Mouse (Mus musculus) forebrain, embryonic 16.5 days (tissue): ENCODE measurements around the gene Pcsk5. TPM values are rescaled to one million over a fixed set of nuclear protein-coding genes. Genes with fewer than 3 reads are reported as not detected.
"Not testable (repeated sequence)": the region's sequence is repeated elsewhere in the genome, so short reads cannot be mapped to it uniquely, and the experiment has no call there.

Experiments used
- ATAC-seq: fragments of 200-750 bp; cut with Nextera tagmentation; 2 replicates; pipeline ENCODE4 v1.8.0; 2017; ENCODE audit warnings: mild to moderate bottlenecking, moderate library complexity
- H3K27ac ChIP-seq: fragments of 300-500 bp; sonication (generic); 2 replicates; pipeline ENCODE4 v1.5.1; 2014; ENCODE audit warnings: low read length, control low read depth
- H3K27me3 ChIP-seq: fragments of 300-500 bp; sonication (generic); replicated peaks from 2 replicates; pipeline ENCODE4 v1.6.1; 2014; ENCODE audit warnings: low read length; ENCODE audit not compliant: control insufficient read depth, insufficient read depth
- H3K36me3 ChIP-seq: fragments of 300-500 bp; sonication (generic); 2 replicates; pipeline ENCODE4 v1.6.1; 2014; ENCODE audit not compliant: control insufficient read depth, insufficient read depth
- H3K4me1 ChIP-seq: fragments of 300-500 bp; sonication (generic); replicated peaks from 2 replicates; pipeline ENCODE4 v1.6.1; 2014; ENCODE audit warnings: low read length; ENCODE audit not compliant: control insufficient read depth, insufficient read depth
- H3K4me2 ChIP-seq: fragments of 300-500 bp; sonication (generic); 2 replicates; pipeline ENCODE4 v1.6.1; 2014; ENCODE audit warnings: mild to moderate bottlenecking, low read length, control low read depth
- H3K4me3 ChIP-seq: fragments of 300-500 bp; sonication (generic); replicated peaks from 2 replicates; pipeline ENCODE4 v1.5.1; 2014; ENCODE audit warnings: mild to moderate bottlenecking, low read length, control low read depth
- H3K9ac ChIP-seq: fragments of 300-500 bp; sonication (generic); replicated peaks from 2 replicates; pipeline ENCODE4 v1.6.1; 2014; ENCODE audit warnings: low read depth, low read length, control low read depth
- H3K9me3 ChIP-seq: fragments of 300-500 bp; sonication (generic); 2 replicates; pipeline ENCODE4 v1.6.1; 2016; ENCODE audit warnings: low read length; ENCODE audit not compliant: control insufficient read depth
- WGBS: fragments of 180-500 bp; shearing (Covaris S2); extraction: QIAGEN DNeasy Blood & Tissue Kit; methylation state at CpG from one replicate; pipeline ENCODE4 v1.1.7; 2014; 5-methylcytosine and 5-hydroxymethylcytosine counted together
- polyA plus RNA-seq: library from polyadenylated mRNA; unstranded; fragments of >200 nt; fragmentation: Nextera tagmentation; extraction: Ambion mirVana; gene quantifications from 2 replicates; pipeline ENCODE4 v1.2.1, GENCODE M21; 2015

Pcsk5 gene
- polyA plus RNA-seq, 1 experiment from 2014 or later, result 7.9 TPM

DNA sequence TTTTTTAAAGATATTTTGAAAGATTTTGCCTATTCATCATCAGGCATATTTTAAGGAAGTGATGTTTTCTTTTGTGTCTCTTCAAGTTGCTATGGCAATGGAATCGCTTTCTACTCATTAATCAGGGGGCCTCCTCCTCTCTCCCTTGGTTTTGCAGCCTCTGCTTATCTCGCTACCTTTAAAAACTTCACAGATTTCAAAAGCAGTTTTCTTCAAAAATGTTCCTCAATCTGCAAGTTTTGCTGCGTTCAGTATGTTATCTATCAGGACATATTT, 347.6 kb downstream of the Pcsk5 start:
- peaks cover 20% of the 10 kb centered on the region for H3K4me1 ChIP-seq
- H3K27me3 ChIP-seq, result no peaks in the 10 kb centered on the region
- peak; percentile 35; the same call in 1 of the 2 replicates for ATAC-seq
- no peak overlapping the region for H3K9ac ChIP-seq
- WGBS, result 34% methylated on average over 3 of the region's 3 CpGs
- no peak overlapping the region for H3K4me3 ChIP-seq
- H3K27ac ChIP-seq, result no peak overlapping the region
- no peak overlapping the region for H3K4me2 ChIP-seq
- no peaks in the 10 kb centered on the region for H3K9me3 ChIP-seq
- H3K36me3 ChIP-seq, result no peaks in the 10 kb centered on the region

DNA sequence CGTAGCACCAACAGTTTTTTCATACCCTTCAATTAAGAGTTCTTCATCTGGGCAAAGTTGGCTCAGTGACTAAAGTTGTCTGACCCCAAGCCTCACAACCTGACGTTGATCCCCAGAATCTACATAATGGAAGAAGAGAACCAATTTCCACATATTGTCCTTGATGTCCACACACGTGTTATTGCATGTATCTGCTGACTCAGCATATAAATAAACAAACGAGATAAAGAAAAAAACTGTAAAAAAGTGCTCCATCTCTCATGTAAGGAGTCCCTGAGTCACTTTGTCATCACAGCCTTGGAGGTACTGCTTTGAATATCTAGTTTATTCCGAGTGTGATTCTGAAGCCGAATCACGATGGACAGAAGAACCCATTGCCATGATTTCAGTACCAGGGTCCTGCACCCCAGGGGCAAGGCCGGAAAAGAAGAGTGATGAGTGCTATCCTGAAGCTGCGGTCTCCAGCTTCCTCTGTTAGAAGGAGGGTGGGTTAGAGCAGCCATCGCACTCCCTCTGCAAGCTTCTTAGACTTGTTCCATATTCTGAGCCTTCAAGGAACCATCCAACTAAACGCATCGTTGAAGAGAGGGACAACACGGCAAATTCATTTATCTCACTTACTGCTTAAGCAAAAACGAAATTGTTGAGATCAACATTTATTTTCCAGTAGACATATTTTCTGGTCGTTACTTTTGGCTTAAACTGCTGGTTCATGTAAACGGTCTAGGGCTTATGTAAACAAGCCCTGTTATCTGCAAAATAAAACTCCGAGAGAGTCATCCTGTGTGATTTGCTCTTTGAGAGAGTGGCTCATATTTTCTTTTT, 348.2 kb downstream of the Pcsk5 start:
- H3K36me3 ChIP-seq, result no peaks in the 10 kb centered on the region
- H3K9me3 ChIP-seq, result no peaks in the 10 kb centered on the region
- H3K27me3 ChIP-seq, result no peaks in the 10 kb centered on the region
- H3K27ac ChIP-seq, result no peak overlapping the region
- no peak overlapping the region for H3K9ac ChIP-seq
- no peak for ATAC-seq
- no peak overlapping the region for H3K4me2 ChIP-seq
- WGBS, result 78% methylated on average over 17 of the region's 17 CpGs
- H3K4me1 ChIP-seq, result peaks cover 20% of the 10 kb centered on the region
- no peak overlapping the region for H3K4me3 ChIP-seq

DNA sequence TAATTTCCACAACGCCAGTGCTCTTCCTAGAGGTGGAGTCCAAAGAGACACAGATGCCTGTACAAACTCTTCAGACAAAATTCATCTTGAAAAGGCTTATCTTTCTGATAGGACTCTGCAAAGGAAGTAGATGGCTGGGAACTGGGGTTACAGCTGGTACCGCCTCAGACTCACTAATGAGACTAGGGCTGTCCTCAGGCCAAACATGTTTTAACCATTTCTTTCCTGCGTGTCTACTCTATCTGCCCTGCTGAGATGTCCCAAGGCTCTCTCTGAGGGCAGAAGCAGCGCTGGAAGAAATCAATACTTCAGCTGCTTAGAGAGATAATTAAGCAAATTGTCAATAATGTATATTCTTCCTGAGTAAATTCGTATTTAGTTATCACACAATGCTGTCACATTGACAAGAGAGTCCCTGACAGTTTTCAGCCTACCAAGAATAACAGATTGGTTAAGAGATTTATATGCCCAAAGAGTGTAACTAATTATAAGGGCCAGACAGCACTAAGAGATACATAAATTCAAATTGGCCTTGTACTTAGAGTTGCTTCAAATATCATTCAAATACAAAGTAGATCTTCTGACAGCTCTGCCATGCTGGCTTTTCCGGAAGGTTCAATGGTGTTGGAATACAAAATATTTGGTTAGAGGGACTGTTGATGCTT, 355.2 kb downstream of the Pcsk5 start:
- Histone ChIP-seq H3K36me3 (no peaks in the 10 kb centered on the region), H3K27ac (no peak overlapping the region), H3K4me3 (no peak overlapping the region), H3K9ac (no peak overlapping the region), H3K4me1 (0 out of 2 replicates have a peak, but pooled peaks cover 3% of the 10 kb centered on the region), H3K27me3 (no peaks in the 10 kb centered on the region), H3K4me2 (no peak overlapping the region), H3K9me3 (no peaks in the 10 kb centered on the region)
- WGBS, result 57% methylated on average over 6 of the region's 6 CpGs
- peak; percentile 36; the same call in 1 of the 2 replicates for ATAC-seq

DNA sequence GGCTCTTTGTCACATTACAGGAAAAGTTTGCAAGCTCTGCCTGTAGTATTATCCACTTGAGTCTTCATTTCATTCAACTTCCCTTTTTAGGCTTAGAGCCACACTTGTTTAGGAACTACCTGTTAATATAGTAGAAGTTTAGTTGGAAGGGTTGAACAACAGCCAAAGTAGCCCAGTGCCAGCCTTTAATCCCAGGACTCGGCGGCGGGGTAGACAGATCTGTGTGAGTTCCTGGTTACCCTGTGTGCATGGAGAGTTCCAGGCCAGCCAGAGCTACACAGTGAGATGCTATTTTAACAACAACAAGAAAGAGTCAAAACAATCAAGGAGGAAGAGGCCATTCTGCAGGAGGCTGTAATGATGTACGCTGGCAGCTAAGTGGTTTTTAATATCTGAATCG, 358.0 kb downstream of the Pcsk5 start:
- Histone ChIP-seq H3K4me3 (no peak overlapping the region), H3K36me3 (no peaks in the 10 kb centered on the region), H3K27ac (no peak overlapping the region), H3K9ac (no peak overlapping the region), H3K9me3 (no peaks in the 10 kb centered on the region), H3K4me2 (no peak overlapping the region), H3K4me1 (0 out of 2 replicates have a peak, but pooled peaks cover 3% of the 10 kb centered on the region), H3K27me3 (no peaks in the 10 kb centered on the region)
- 88% methylated on average over 5 of the region's 5 CpGs for WGBS
- ATAC-seq, result no peak

DNA sequence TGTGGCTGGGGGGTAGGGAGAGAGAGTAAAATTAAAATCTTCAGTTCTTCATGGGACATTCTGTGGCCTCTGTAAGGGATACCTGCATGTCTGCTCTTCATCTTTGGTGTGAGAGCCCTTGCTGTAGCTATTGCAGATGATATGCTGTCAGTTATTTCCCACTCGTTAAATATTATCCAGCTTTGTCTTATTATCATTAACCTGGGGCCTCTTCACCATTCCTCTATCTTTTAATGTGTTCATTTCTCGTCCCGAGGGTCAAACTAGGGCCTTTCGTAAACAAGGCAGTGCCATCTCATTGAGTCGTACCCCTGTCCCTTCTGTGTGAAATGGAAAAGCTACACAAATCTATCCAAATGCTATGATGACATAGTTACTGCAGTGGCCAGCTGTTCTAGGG, 361.4 kb downstream of the Pcsk5 start:
- Histone ChIP-seq H3K27ac (no peak overlapping the region), H3K4me3 (no peak overlapping the region), H3K27me3 (no peaks in the 10 kb centered on the region), H3K9me3 (no peaks in the 10 kb centered on the region), H3K9ac (no peak overlapping the region), H3K4me2 (no peak overlapping the region), H3K36me3 (no peaks in the 10 kb centered on the region), H3K4me1 (no peaks in the 10 kb centered on the region)
- no peak for ATAC-seq
- 89% methylated on average over 5 of the region's 5 CpGs for WGBS

DNA sequence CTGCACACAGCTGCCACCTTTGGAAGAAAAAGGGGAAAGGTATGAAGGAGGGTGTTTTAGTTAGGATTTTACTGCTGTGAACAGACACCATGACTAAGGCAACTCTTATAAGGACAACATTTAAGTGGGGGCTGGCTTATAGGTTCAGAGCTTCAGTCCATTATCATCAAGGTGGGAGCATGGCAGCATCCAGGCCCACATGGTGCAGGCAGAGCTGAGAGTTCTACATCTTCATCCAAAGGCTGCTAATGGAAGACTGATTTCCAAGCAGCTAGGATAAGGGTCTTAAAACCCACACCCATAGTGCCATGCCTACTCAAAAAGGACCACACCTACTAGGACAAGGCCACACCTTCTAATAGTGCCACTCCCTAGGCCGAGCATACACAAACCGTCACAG, 364.3 kb downstream of the Pcsk5 start:
- not testable (repeated sequence) for H3K36me3 ChIP-seq, ATAC-seq, H3K4me2 ChIP-seq, H3K9me3 ChIP-seq, H3K4me3 ChIP-seq, H3K4me1 ChIP-seq, H3K9ac ChIP-seq, H3K27ac ChIP-seq, H3K27me3 ChIP-seq
- 94% methylated on average over 2 of the region's 2 CpGs for WGBS

DNA sequence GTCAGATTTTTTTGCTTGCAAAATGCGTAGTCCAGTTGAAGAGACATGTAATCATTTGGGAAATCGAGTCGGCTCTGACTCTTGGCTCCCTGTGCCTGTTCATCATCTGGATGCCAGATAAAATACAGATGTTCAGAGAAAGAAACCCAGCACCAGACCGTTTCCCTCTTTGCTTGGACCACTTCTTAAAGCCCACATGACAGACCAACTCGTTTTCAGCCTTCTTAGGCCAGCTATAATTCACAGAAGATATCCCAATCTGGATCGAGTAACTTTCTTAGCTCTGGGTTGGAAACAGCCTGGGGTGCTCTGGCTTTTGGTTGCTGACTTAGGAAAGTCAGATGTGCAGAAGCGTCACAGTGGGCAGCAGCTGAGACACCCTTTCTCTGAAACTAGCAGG, 365.6 kb downstream of the Pcsk5 start:
- Histone ChIP-seq H3K9me3 (no peaks in the 10 kb centered on the region), H3K4me2 (no peak overlapping the region), H3K9ac (no peak overlapping the region), H3K27ac (no peak overlapping the region), H3K27me3 (no peaks in the 10 kb centered on the region), H3K4me3 (no peak overlapping the region), H3K4me1 (no peaks in the 10 kb centered on the region), H3K36me3 (no peaks in the 10 kb centered on the region)
- 79% methylated on average over 7 of the region's 7 CpGs for WGBS
- no peak for ATAC-seq

DNA sequence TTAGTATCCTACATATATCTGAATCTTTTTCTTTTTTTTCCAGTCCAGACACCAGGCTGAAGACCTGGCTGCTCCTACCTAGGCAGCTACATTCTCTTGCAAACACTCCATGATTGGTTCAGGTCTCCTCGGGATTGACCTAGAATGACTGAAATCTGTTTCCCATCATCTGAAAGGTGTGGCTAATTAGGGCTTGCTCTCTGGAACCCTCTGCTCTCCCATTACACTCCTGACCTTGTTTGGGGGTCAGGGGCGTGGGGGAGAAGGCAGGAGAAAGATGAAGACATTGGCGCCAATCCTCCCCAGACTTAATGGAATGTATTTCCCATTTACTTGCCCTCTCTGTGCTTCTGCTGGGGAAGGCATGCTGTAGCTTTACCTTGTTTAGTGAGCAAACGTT, 366.2 kb downstream of the Pcsk5 start:
- no peaks in the 10 kb centered on the region for H3K9me3 ChIP-seq
- no peak overlapping the region for H3K4me3 ChIP-seq
- no peaks in the 10 kb centered on the region for H3K36me3 ChIP-seq
- H3K4me1 ChIP-seq, result no peaks in the 10 kb centered on the region
- no peak for ATAC-seq
- H3K27ac ChIP-seq, result no peak overlapping the region
- H3K9ac ChIP-seq, result no peak overlapping the region
- 77% methylated on average over 4 of the region's 4 CpGs for WGBS
- H3K27me3 ChIP-seq, result no peaks in the 10 kb centered on the region
- no peak overlapping the region for H3K4me2 ChIP-seq

DNA sequence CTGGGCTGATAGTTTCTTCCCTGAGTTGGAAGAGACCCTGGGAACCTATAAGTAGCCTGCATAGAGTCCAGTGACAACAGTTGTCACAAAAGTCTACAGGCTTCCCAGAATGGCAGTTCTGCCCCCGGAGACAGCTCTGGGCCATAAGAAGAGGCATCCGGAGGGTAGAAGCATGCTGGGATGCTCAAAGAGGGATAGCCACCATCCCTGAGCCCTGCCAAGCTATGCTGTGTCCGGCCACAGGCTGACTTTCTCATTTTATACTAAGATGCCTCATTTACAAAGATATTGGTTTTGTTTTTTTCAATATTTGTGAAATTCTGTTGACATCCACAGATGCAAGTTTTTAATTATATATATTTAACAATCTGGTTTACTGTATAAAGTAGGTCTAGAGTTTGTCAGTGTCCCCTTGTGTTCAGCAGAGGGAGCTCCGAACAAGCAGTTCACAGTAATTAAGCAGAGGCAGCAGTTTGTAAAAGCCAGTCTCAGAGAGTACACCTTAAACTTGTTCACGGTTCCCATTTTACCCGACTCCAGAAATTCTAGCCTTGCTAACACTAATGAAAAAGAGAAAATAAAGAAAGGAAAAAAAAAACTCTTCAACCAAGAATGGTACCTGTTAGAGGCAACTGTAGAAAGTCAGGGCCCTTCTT, 369.7 kb downstream of the Pcsk5 start:
- H3K4me2 ChIP-seq, result no peak overlapping the region
- peak; percentile 93 for ATAC-seq
- no peaks in the 10 kb centered on the region for H3K36me3 ChIP-seq
- no peak overlapping the region for H3K27ac ChIP-seq
- no peaks in the 10 kb centered on the region for H3K27me3 ChIP-seq
- H3K9me3 ChIP-seq, result no peaks in the 10 kb centered on the region
- H3K4me1 ChIP-seq, result no peaks in the 10 kb centered on the region
- no peak overlapping the region for H3K4me3 ChIP-seq
- no peak overlapping the region for H3K9ac ChIP-seq
- 50% methylated on average over 6 of the region's 6 CpGs for WGBS
